Mouse (Mus musculus) forebrain, embryonic 11.5 days (tissue): ENCODE data around the gene Kdm2b. TPM values are rescaled to one million over a fixed set of nuclear protein-coding genes. Genes with fewer than 3 reads are reported as not detected.
A peak's percentile ranks its signal among the peaks of the same experiment; 100 is the strongest.

Source experiments
- ATAC-seq: fragments of 200-750 bp; cut with Nextera tagmentation; replicated peaks from 2 replicates; pipeline ENCODE4 v1.8.0; 2017; ENCODE audit warnings: moderate TSS enrichment; ENCODE audit not compliant: low FRiP score
- DNase-seq: peaks from one replicate; pipeline ENCODE4 v3.0.0-alpha.2; 2017; ENCODE audit warnings: low spot score
- H3K27ac ChIP-seq: fragments of 300-500 bp; sonication (generic); 2 replicates; pipeline ENCODE4 v1.5.1; 2014; ENCODE audit warnings: low read depth, low read length
- H3K27me3 ChIP-seq: fragments of 300-500 bp; sonication (generic); 2 replicates; pipeline ENCODE4 v1.6.1; 2014; ENCODE audit warnings: mild to moderate bottlenecking, low read length, mixed read lengths; ENCODE audit not compliant: control insufficient read depth, insufficient read depth
- H3K36me3 ChIP-seq: fragments of 300-500 bp; sonication (generic); 2 replicates; pipeline ENCODE4 v1.6.1; 2014; ENCODE audit warnings: mild to moderate bottlenecking, low read length, moderate library complexity, mixed read lengths; ENCODE audit not compliant: control insufficient read depth, insufficient read depth
- H3K4me1 ChIP-seq: fragments of 300-500 bp; sonication (generic); replicated peaks from 2 replicates; pipeline ENCODE4 v1.6.1; 2014; ENCODE audit warnings: low read length, mixed read lengths; ENCODE audit not compliant: control insufficient read depth, insufficient read depth
- H3K4me2 ChIP-seq: fragments of 300-500 bp; sonication (generic); 2 replicates; pipeline ENCODE4 v1.6.1; 2014; ENCODE audit warnings: low read depth, mild to moderate bottlenecking, low read length, moderate library complexity, mixed read lengths; ENCODE audit not compliant: severe bottlenecking
- H3K4me3 ChIP-seq: fragments of 300-500 bp; sonication (generic); 2 replicates; pipeline ENCODE4 v1.5.1; 2014; ENCODE audit warnings: low read depth, low read length
- H3K9ac ChIP-seq: fragments of 300-500 bp; sonication (generic); 2 replicates; pipeline ENCODE4 v1.6.1; 2014; ENCODE audit warnings: low read length
- H3K9me3 ChIP-seq: fragments of 300-500 bp; sonication (generic); 2 replicates; pipeline ENCODE4 v1.6.1; 2016; ENCODE audit warnings: low read length, mixed read lengths; ENCODE audit not compliant: control insufficient read depth
- WGBS: fragments of 180-500 bp; shearing (Covaris S2); extraction: QIAGEN DNeasy Blood & Tissue Kit; methylation state at CpG from one replicate; pipeline ENCODE4 v1.1.7; 2014; 5-methylcytosine and 5-hydroxymethylcytosine counted together
- polyA plus RNA-seq: library from polyadenylated mRNA; unstranded; fragments of >200 nt; fragmentation: Nextera tagmentation; extraction: Ambion mirVana; gene quantifications from 2 replicates; pipeline ENCODE4 v1.2.1, GENCODE M21; 2014

The Kdm2b gene
- polyA plus RNA-seq, 1 experiment from 2014 or later: 92.4 TPM

- no peak for ATAC-seq
- Histone ChIP-seq H3K36me3 (no peaks in the 10 kb centered on the region; the same call in 1 of the 2 replicates), H3K4me3 (no peak overlapping the region), H3K27me3 (no peaks in the 10 kb centered on the region), H3K9ac (no peak overlapping the region), H3K4me1 (no peaks in the 10 kb centered on the region), H3K4me2 (no peak overlapping the region), H3K27ac (no peak overlapping the region), H3K9me3 (no peaks in the 10 kb centered on the region)
- WGBS: 90% methylated on average over 6 of the region's 6 CpGs
- DNase-seq: no peak
Measured at GRCm38 (mm10) chr5:122937031-122937430, 52.6 kb downstream of the Kdm2b start.

- no peak overlapping the region for H3K27ac ChIP-seq
- H3K4me2 ChIP-seq: no peak overlapping the region
- H3K27me3 ChIP-seq: no peaks in the 10 kb centered on the region
- no peak for ATAC-seq
- no peaks in the 10 kb centered on the region for H3K9me3 ChIP-seq
- H3K4me3 ChIP-seq: no peak overlapping the region
- no peak overlapping the region for H3K9ac ChIP-seq
- 86% methylated on average over 4 of the region's 4 CpGs for WGBS
- no peak for DNase-seq
- no peaks in the 10 kb centered on the region for H3K4me1 ChIP-seq
- H3K36me3 ChIP-seq: no peaks in the 10 kb centered on the region; the same call in 1 of the 2 replicates
Measured at GRCm38 (mm10) chr5:122935810-122936209, 53.8 kb downstream of the Kdm2b start.

GRCm38 (mm10) chr5:122930991-122931390 is 58.6 kb downstream of the Kdm2b start:
- Histone ChIP-seq H3K27me3 (no peaks in the 10 kb centered on the region), H3K4me2 (no peak overlapping the region), H3K4me3 (no peak overlapping the region), H3K27ac (no peak overlapping the region), H3K4me1 (no peaks in the 10 kb centered on the region), H3K9ac (no peak overlapping the region), H3K9me3 (no peaks in the 10 kb centered on the region), H3K36me3 (no peaks in the 10 kb centered on the region; the same call in 1 of the 2 replicates)
- ATAC-seq: no peak
- 88% methylated on average over 7 of the region's 7 CpGs for WGBS
- DNase-seq: no peak

GRCm38 (mm10) chr5:122928293-122928692 is 61.3 kb downstream of the Kdm2b start:
- H3K4me2 ChIP-seq: no peak overlapping the region
- H3K9me3 ChIP-seq: no peaks in the 10 kb centered on the region
- no peaks in the 10 kb centered on the region for H3K27me3 ChIP-seq
- no peaks in the 10 kb centered on the region for H3K4me1 ChIP-seq
- DNase-seq (no peak), ATAC-seq (no peak)
- 86% methylated on average over 3 of the region's 3 CpGs for WGBS
- no peaks in the 10 kb centered on the region; the same call in 1 of the 2 replicates for H3K36me3 ChIP-seq
- H3K4me3 ChIP-seq: no peak overlapping the region
- H3K27ac ChIP-seq: no peak overlapping the region
- H3K9ac ChIP-seq: no peak overlapping the region

- no peaks in the 10 kb centered on the region for H3K4me1 ChIP-seq
- ATAC-seq (no peak), DNase-seq (no peak)
- H3K27me3 ChIP-seq: no peaks in the 10 kb centered on the region
- no peak overlapping the region for H3K27ac ChIP-seq
- no peak overlapping the region for H3K4me3 ChIP-seq
- H3K4me2 ChIP-seq: no peak overlapping the region
- no peak overlapping the region for H3K9ac ChIP-seq
- H3K9me3 ChIP-seq: no peaks in the 10 kb centered on the region
- WGBS: 85% methylated on average over 6 of the region's 6 CpGs
- H3K36me3 ChIP-seq: no peaks in the 10 kb centered on the region; the same call in 1 of the 2 replicates
Measured at GRCm38 (mm10) chr5:122927703-122928102, 61.9 kb downstream of the Kdm2b start.

- Histone ChIP-seq H3K4me3 (no peak overlapping the region), H3K4me1 (no peaks in the 10 kb centered on the region), H3K27ac (no peak overlapping the region), H3K36me3 (no peaks in the 10 kb centered on the region; the same call in 1 of the 2 replicates), H3K27me3 (no peaks in the 10 kb centered on the region), H3K4me2 (no peak overlapping the region), H3K9me3 (no peaks in the 10 kb centered on the region), H3K9ac (no peak overlapping the region)
- 82% methylated on average over 8 of the region's 8 CpGs for WGBS
- no peak for DNase-seq
- no peak for ATAC-seq
Measured at GRCm38 (mm10) chr5:122927092-122927491, 62.5 kb downstream of the Kdm2b start.

GRCm38 (mm10) chr5:122926341-122926740 is 63.3 kb downstream of the Kdm2b start:
- 92% methylated on average over 3 of the region's 3 CpGs for WGBS
- no peak overlapping the region for H3K4me2 ChIP-seq
- no peak overlapping the region for H3K9ac ChIP-seq
- no peak overlapping the region for H3K4me3 ChIP-seq
- H3K27ac ChIP-seq: no peak overlapping the region
- DNase-seq: no peak
- H3K36me3 ChIP-seq: no peaks in the 10 kb centered on the region
- H3K9me3 ChIP-seq: no peaks in the 10 kb centered on the region
- no peaks in the 10 kb centered on the region for H3K27me3 ChIP-seq
- no peak for ATAC-seq
- H3K4me1 ChIP-seq: no peaks in the 10 kb centered on the region

GRCm38 (mm10) chr5:122925534-122925958 is 64.1 kb downstream of the Kdm2b start:
- Histone ChIP-seq H3K9ac (no peak overlapping the region), H3K27me3 (no peaks in the 10 kb centered on the region), H3K9me3 (no peaks in the 10 kb centered on the region), H3K27ac (no peak overlapping the region), H3K4me2 (no peak overlapping the region), H3K4me1 (no peaks in the 10 kb centered on the region), H3K36me3 (no peaks in the 10 kb centered on the region), H3K4me3 (no peak overlapping the region)
- DNase-seq (peak; percentile 83), ATAC-seq (no peak)
- 38% methylated on average over 7 of the region's 7 CpGs for WGBS

GRCm38 (mm10) chr5:122923871-122924465 is 65.7 kb downstream of the Kdm2b start:
- no peaks in the 10 kb centered on the region for H3K27me3 ChIP-seq
- ATAC-seq: no peak
- no peak overlapping the region for H3K4me3 ChIP-seq
- no peaks in the 10 kb centered on the region for H3K36me3 ChIP-seq
- H3K9ac ChIP-seq: no peak overlapping the region
- H3K4me1 ChIP-seq: no peaks in the 10 kb centered on the region
- WGBS: 92% methylated on average over 10 of the region's 10 CpGs
- no peak overlapping the region for H3K4me2 ChIP-seq
- no peak overlapping the region for H3K27ac ChIP-seq
- no peaks in the 10 kb centered on the region for H3K9me3 ChIP-seq
- DNase-seq: no peak
